Mouse (Mus musculus): ENCODE measurements at regions not wholly inside any gene's neighbourhood (a gene's known extent, or its start where the extent isn't known, plus 50 kb on each side); places are given as distances from the start of the nearest gene placed in this dataset.

- Histone ChIP-seq H3K4me3 (ENCODE audit: control insufficient read depth, low read depth, low read length) (no peak overlapping the region), H3K27me3 (ENCODE audit: control insufficient read depth, insufficient read depth, low read length) (no peaks in the 10 kb centered on the region)
These were observed 257.8 kb downstream of the Insig2 start for GRCm38 (mm10) chr1:121074569-121074968.

GRCm38 (mm10) chr1:121082839-121083238 lies 249.6 kb downstream of the Insig2 start:
- Histone ChIP-seq H3K36me3 (ENCODE audit: control insufficient read depth, insufficient read depth, low read length) (no peaks in the 10 kb centered on the region), H3K27me3 (ENCODE audit: control insufficient read depth, insufficient read depth, low read length) (no peaks in the 10 kb centered on the region), H3K4me3 (ENCODE audit: control insufficient read depth, low read depth, low read length) (no peak overlapping the region), H3K27ac (ENCODE audit: control insufficient read depth, insufficient read depth, low read depth, low read length) (no peak overlapping the region), H3K4me1 (ENCODE audit: control insufficient read depth, insufficient read depth, low read length) (no peaks in the 10 kb centered on the region)
- TF ChIP-seq CTCF (IDR thresholded peaks at IDR 0.05; ENCODE audit: control insufficient read depth, insufficient read depth, insufficient replicate concordance, low read depth, low read length) (no peak), POLR2A (IDR thresholded peaks at IDR 0.05; ENCODE audit: control insufficient read depth, low read depth, low read length) (no peak)

More at GRCm38 (mm10) chr1:121074569-121074968, 257.8 kb downstream of the Insig2 start:
- Histone ChIP-seq H3K36me3 (ENCODE audit: control insufficient read depth, insufficient read depth, low read length) (no peaks in the 10 kb centered on the region), H3K4me1 (ENCODE audit: control insufficient read depth, insufficient read depth, low read length) (no peaks in the 10 kb centered on the region), H3K27ac (ENCODE audit: control insufficient read depth, insufficient read depth, low read depth, low read length) (no peak overlapping the region)
- TF ChIP-seq POLR2A (IDR thresholded peaks at IDR 0.05; ENCODE audit: control insufficient read depth, low read depth, low read length) (no peak), CTCF (IDR thresholded peaks at IDR 0.05; ENCODE audit: control insufficient read depth, insufficient read depth, insufficient replicate concordance, low read depth, low read length) (no peak)

GRCm38 (mm10) chr1:121085101-121085727 lies 247.2 kb downstream of the Insig2 start:
- Histone ChIP-seq H3K4me3 (ENCODE audit: control insufficient read depth, low read depth, low read length) (no peak overlapping the region), H3K27me3 (ENCODE audit: control insufficient read depth, insufficient read depth, low read length) (no peaks in the 10 kb centered on the region), H3K4me1 (ENCODE audit: control insufficient read depth, insufficient read depth, low read length) (no peaks in the 10 kb centered on the region), H3K36me3 (ENCODE audit: control insufficient read depth, insufficient read depth, low read length) (no peaks in the 10 kb centered on the region), H3K27ac (ENCODE audit: control insufficient read depth, insufficient read depth, low read depth, low read length) (no peak overlapping the region)
- no peak for TF ChIP-seq POLR2A (IDR thresholded peaks at IDR 0.05; ENCODE audit: control insufficient read depth, low read depth, low read length)
- no peak for TF ChIP-seq CTCF (IDR thresholded peaks at IDR 0.05; ENCODE audit: control insufficient read depth, insufficient read depth, insufficient replicate concordance, low read depth, low read length)

- Histone ChIP-seq H3K27ac (ENCODE audit: control insufficient read depth, insufficient read depth, low read depth, low read length) (no peak overlapping the region), H3K36me3 (ENCODE audit: control insufficient read depth, insufficient read depth, low read length) (no peaks in the 10 kb centered on the region), H3K27me3 (ENCODE audit: control insufficient read depth, insufficient read depth, low read length) (no peaks in the 10 kb centered on the region), H3K4me3 (ENCODE audit: control insufficient read depth, low read depth, low read length) (no peak overlapping the region), H3K4me1 (ENCODE audit: control insufficient read depth, insufficient read depth, low read length) (no peaks in the 10 kb centered on the region)
- TF ChIP-seq CTCF (IDR thresholded peaks at IDR 0.05; ENCODE audit: control insufficient read depth, insufficient read depth, insufficient replicate concordance, low read depth, low read length) (no peak), POLR2A (IDR thresholded peaks at IDR 0.05; ENCODE audit: control insufficient read depth, low read depth, low read length) (no peak)
These were observed 245.1 kb downstream of the Insig2 start for GRCm38 (mm10) chr1:121087124-121087887.

- TF ChIP-seq CTCF (IDR thresholded peaks at IDR 0.05; ENCODE audit: control insufficient read depth, insufficient read depth, insufficient replicate concordance, low read depth, low read length): no peak
- no peak for TF ChIP-seq POLR2A (IDR thresholded peaks at IDR 0.05; ENCODE audit: control insufficient read depth, low read depth, low read length)
- Histone ChIP-seq H3K27me3 (ENCODE audit: control insufficient read depth, insufficient read depth, low read length) (no peaks in the 10 kb centered on the region), H3K36me3 (ENCODE audit: control insufficient read depth, insufficient read depth, low read length) (no peaks in the 10 kb centered on the region), H3K27ac (ENCODE audit: control insufficient read depth, insufficient read depth, low read depth, low read length) (no peak overlapping the region), H3K4me3 (ENCODE audit: control insufficient read depth, low read depth, low read length) (no peak overlapping the region), H3K4me1 (ENCODE audit: control insufficient read depth, insufficient read depth, low read length) (no peaks in the 10 kb centered on the region)
These were observed 241.8 kb downstream of the Insig2 start for GRCm38 (mm10) chr1:121090628-121091027.

GRCm38 (mm10) chr1:121092870-121093269 lies 239.5 kb downstream of the Insig2 start:
- H3K36me3 ChIP-seq (ENCODE audit: control insufficient read depth, insufficient read depth, low read length): no peaks in the 10 kb centered on the region
- H3K27me3 ChIP-seq (ENCODE audit: control insufficient read depth, insufficient read depth, low read length): no peaks in the 10 kb centered on the region
- no peak overlapping the region for H3K4me3 ChIP-seq (ENCODE audit: control insufficient read depth, low read depth, low read length)
- H3K4me1 ChIP-seq (ENCODE audit: control insufficient read depth, insufficient read depth, low read length): no peaks in the 10 kb centered on the region; the same call in none of the 2 replicates
- TF ChIP-seq CTCF (IDR thresholded peaks at IDR 0.05; ENCODE audit: control insufficient read depth, insufficient read depth, insufficient replicate concordance, low read depth, low read length) (no peak), POLR2A (IDR thresholded peaks at IDR 0.05; ENCODE audit: control insufficient read depth, low read depth, low read length) (no peak)
- no peak overlapping the region for H3K27ac ChIP-seq (ENCODE audit: control insufficient read depth, insufficient read depth, low read depth, low read length)
